Mouse (Mus musculus): ENCODE results near the gene Arhgef33. TPM values are rescaled to one million over a fixed set of nuclear protein-coding genes. Genes with fewer than 3 reads are reported as not detected.
A peak's percentile ranks its signal among the peaks of the same experiment; 100 is the strongest.
"Not testable (repeated sequence)": the region's sequence is repeated elsewhere in the genome, so short reads cannot be mapped to it uniquely, and the experiment has no call there.

The Arhgef33 gene
- 1.0 and 1.1 TPM in 2 replicates for polyA plus RNA-seq (2015; fragmentation: Nextera tagmentation; extraction: Ambion mirVana)

DNA sequence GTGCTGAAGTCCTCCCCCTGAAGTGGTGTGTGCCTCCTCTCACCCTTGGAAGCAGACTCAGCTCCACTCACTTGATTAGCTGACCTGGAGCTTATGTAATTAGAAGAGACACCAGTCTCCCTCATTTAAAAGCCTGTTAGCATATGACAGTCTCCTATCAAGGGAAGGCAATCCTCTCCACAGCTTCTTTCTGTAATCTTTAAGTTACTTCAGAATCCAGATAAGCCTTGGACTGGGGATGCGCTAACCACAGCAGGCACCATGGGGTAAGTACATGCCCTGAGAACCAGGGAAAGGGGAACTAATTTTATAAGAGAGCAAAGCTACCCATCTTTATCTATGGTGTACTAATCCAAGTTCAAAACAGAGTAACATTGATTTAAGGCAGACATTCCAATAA, at the start of gene Arhgef33:
Gene Arhgef33 (plus strand): TSS at position 157 of the 400 bp plus-strand sequence.
- Histone ChIP-seq H3K36me3 (no peaks in the 10 kb centered on the region), H3K4me2 (replicated peaks) (no peak within 1 kb of the TSS), H3K27me3 (no peaks in the 10 kb centered on the region), H3K4me3 (no peak within 1 kb of the TSS), H3K4me1 (peaks cover 6% of the 10 kb centered on the region; the same call in 1 of the 2 replicates), H3K27ac (replicated peaks) (no peak within 1 kb of the TSS), H3K9ac (replicated peaks) (no peak within 1 kb of the TSS), H3K9me3 (no peaks in the 10 kb centered on the region)
- no peak for ATAC-seq (replicated peaks)
- 91% methylated on average over 1 of the region's 1 CpGs for WGBS

DNA sequence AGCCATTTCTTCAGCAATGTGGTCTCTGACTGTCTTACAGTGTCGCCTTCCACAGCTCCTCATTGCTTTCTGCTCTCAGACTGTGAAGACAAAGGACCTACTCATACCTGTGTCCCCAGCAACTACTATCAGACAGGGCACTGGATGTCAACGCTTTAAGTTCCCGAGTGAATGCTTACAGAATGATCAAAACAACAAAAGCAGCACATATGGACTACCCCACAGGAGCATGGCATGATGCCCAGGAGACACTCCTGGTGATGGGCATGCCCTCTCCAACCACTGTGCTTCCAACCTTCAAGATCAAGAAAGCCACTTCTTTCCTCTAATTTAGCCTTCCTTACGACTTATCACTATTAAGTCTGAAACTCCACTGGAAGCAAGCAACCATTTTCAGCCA, 40.1 kb upstream of the Arhgef33 start:
- no peaks in the 10 kb centered on the region for H3K4me1 ChIP-seq
- WGBS, result 87% methylated on average over 4 of the region's 4 CpGs
- no peak overlapping the region for H3K9ac ChIP-seq (replicated peaks)
- ATAC-seq (replicated peaks), result no peak
- H3K27me3 ChIP-seq, result no peaks in the 10 kb centered on the region
- no peak overlapping the region for H3K27ac ChIP-seq (replicated peaks)
- H3K4me2 ChIP-seq (replicated peaks), result no peak overlapping the region
- no peak overlapping the region for H3K4me3 ChIP-seq
- H3K9me3 ChIP-seq, result no peaks in the 10 kb centered on the region
- H3K36me3 ChIP-seq, result peaks cover 88% of the 10 kb centered on the region

DNA sequence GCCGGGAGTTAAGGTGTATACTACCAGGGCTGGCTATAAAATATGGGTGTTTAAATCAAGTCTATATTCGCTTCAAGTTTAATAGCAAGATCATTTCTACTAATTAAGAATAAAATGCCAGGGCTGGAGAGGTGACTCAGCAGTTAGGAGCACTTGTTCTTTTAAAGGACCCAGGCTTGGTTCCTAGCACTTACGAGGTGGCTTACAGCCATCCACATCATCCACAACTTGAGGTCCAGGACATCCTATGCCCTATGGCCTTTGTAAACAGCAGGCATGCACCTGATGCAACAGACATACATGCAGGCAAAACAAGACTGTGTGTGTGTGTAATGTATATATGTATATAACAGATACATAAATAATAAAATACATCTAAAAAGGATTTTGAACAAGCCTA, 39.1 kb upstream of the Arhgef33 start:
- WGBS, result 94% methylated on average over 3 of the region's 3 CpGs
- ATAC-seq (replicated peaks), result no peak
- no peaks in the 10 kb centered on the region for H3K27me3 ChIP-seq

DNA sequence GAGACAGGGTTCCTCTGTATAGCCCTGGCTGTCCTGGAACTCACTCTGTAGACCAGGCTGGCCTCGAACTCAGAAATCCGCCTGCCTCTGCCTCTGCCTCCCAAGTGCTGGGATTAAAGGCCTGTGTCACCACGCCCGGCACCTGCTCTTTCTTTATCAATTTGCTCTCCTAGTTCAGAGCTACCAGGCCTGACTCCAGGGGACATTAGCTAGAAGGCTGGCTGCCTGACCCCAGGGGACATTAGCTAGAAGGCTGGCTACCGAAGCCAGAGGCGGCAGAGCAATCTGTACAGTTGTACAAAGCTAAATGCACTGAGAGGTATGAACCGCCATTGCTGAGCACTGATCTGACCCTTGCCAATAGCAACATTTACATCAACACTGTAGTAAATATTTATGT, 36.6 kb upstream of the Arhgef33 start:
- H3K4me3 ChIP-seq; H3K4me1 ChIP-seq; ATAC-seq (replicated peaks); H3K4me2 ChIP-seq (replicated peaks); H3K9me3 ChIP-seq; H3K27me3 ChIP-seq; H3K27ac ChIP-seq (replicated peaks); H3K9ac ChIP-seq (replicated peaks): not testable (repeated sequence)
- peaks cover 89% of the 10 kb centered on the region for H3K36me3 ChIP-seq
- WGBS, result 97% methylated on average over 7 of the region's 7 CpGs

More for the DNA sequence above, 39.1 kb upstream of the Arhgef33 start:
- no peak overlapping the region for H3K9ac ChIP-seq (replicated peaks)
- no peak overlapping the region for H3K27ac ChIP-seq (replicated peaks)
- H3K9me3 ChIP-seq, result no peaks in the 10 kb centered on the region
- no peak overlapping the region for H3K4me3 ChIP-seq
- H3K4me2 ChIP-seq (replicated peaks), result no peak overlapping the region
- H3K36me3 ChIP-seq, result peaks cover 89% of the 10 kb centered on the region
- no peaks in the 10 kb centered on the region for H3K4me1 ChIP-seq

DNA sequence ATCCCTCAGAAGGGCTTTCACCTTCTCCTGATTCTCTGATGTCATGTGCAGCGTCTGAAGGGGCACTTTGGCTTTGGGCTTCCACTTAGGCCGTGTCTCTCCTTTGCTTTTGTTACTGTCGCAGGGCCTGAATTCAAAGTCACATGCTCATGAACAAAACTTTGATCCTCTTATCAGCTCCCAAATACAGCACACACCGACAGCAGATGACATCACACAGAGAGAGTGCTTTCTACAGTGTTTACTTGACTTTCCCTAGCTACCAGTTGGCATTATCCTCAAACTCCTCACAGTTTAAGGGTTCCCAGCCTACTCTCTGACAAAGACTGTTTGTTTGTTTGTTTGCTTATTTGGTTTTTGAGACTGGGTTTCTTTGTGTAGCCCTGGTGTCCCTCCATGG, 29.0 kb upstream of the Arhgef33 start:
- no peaks in the 10 kb centered on the region for H3K4me1 ChIP-seq
- 89% methylated on average over 4 of the region's 4 CpGs for WGBS

DNA sequence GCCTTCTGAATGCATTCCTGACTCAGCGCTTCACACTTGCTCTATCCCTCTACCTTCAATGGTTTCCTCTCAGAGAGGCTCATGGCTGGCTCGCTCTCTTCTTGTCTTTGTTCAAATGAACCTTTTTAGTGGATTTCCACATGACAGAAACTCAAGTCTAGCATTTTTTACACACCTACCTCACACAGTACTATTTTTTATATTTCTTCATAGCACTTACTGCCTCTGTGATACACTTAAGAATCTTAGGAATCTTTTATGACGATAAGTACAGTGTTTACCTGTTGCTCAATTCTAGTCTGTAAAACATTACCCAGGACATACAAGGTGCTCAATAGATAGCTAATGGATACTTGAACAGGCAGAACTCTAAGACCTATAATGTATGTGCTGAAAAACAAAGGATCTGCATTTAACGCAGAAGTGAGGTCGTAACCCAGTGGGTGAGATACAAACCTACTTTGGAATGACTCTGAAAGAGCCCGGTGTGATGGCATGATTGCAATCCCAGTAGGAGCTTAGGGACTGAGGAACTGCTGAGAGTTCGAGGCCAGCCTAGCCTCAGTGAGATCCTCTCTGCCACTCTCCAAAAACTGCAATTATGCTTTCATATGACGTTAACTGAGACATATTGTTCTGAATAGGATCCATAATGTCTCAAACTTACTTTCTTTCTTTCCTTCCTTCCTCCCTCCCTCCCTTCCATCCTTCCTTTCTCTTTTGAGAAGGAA, 27.7 kb upstream of the Arhgef33 start:
- Histone ChIP-seq H3K4me1 (no peaks in the 10 kb centered on the region; the same call in 1 of the 2 replicates), H3K27ac (replicated peaks) (no peak overlapping the region), H3K27me3 (no peaks in the 10 kb centered on the region), H3K4me3 (no peak overlapping the region), H3K9ac (replicated peaks) (no peak overlapping the region), H3K9me3 (no peaks in the 10 kb centered on the region), H3K4me2 (replicated peaks) (no peak overlapping the region), H3K36me3 (peaks cover 59% of the 10 kb centered on the region)
- WGBS, result 94% methylated on average over 8 of the region's 8 CpGs
- no peak for ATAC-seq (replicated peaks)

More for the DNA sequence above, 29.0 kb upstream of the Arhgef33 start:
- no peak overlapping the region for H3K4me2 ChIP-seq (replicated peaks)
- H3K27ac ChIP-seq (replicated peaks), result no peak overlapping the region
- H3K9me3 ChIP-seq, result no peaks in the 10 kb centered on the region
- no peak for ATAC-seq (replicated peaks)
- no peak overlapping the region for H3K4me3 ChIP-seq
- no peak overlapping the region for H3K9ac ChIP-seq (replicated peaks)
- H3K36me3 ChIP-seq, result peaks cover 72% of the 10 kb centered on the region
- no peaks in the 10 kb centered on the region for H3K27me3 ChIP-seq

DNA sequence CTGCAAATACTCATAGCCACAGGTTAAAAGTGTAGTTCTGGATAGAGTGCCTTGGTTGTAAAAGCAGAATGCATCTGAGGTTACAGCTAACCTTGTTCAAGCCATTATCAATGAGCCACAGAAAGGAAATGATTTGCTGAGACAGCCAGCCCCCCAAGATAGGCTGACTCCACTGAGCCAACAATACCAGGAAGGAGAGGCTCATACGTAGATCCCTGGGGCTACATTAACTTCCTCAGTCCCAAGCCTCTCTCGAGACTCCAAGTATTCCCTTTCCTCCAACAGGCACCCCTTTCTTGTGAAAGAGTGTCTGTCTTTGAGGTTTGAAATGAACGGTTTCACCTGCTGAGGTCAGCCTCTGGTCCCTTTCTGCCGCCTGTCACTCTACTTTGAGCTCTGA, 22.8 kb upstream of the Arhgef33 start:
- peaks cover 14% of the 10 kb centered on the region for H3K4me1 ChIP-seq
- 89% methylated on average over 4 of the region's 4 CpGs for WGBS

DNA sequence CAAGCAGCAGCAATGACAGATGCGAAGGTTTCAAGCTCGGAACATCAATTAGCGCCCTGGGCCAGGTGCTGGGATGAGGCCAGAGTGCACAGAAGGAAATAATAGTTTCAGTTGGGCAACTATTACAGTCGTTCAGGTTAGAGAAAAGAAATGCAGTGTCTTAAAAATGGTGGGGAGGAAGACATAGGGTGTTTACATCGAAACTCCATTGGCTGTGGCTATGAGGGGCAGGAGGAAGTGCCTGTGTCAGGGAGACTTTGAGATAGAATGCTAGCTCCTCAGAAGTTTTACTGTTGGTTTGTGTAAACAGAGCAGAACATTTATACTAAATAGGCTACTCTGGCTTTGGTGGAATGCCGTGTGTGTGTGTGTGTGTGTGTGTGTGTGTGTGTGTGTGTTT, 19.2 kb upstream of the Arhgef33 start:
- no peak overlapping the region for H3K4me2 ChIP-seq (replicated peaks)
- H3K4me3 ChIP-seq, result no peak overlapping the region
- no peak overlapping the region for H3K9ac ChIP-seq (replicated peaks)
- ATAC-seq (replicated peaks), result no peak
- H3K4me1 ChIP-seq, result peaks cover 14% of the 10 kb centered on the region
- H3K27ac ChIP-seq (replicated peaks), result no peak overlapping the region
- WGBS, result 87% methylated on average over 6 of the region's 6 CpGs
- H3K36me3 ChIP-seq, result no peaks in the 10 kb centered on the region
- no peaks in the 10 kb centered on the region for H3K9me3 ChIP-seq
- no peaks in the 10 kb centered on the region for H3K27me3 ChIP-seq

More for the DNA sequence above, 22.8 kb upstream of the Arhgef33 start:
- Histone ChIP-seq H3K4me3 (no peak overlapping the region), H3K27me3 (no peaks in the 10 kb centered on the region), H3K9me3 (no peaks in the 10 kb centered on the region), H3K9ac (replicated peaks) (no peak overlapping the region), H3K27ac (replicated peaks) (no peak overlapping the region), H3K36me3 (peaks cover 17% of the 10 kb centered on the region), H3K4me2 (replicated peaks) (no peak overlapping the region)
- no peak for ATAC-seq (replicated peaks)

DNA sequence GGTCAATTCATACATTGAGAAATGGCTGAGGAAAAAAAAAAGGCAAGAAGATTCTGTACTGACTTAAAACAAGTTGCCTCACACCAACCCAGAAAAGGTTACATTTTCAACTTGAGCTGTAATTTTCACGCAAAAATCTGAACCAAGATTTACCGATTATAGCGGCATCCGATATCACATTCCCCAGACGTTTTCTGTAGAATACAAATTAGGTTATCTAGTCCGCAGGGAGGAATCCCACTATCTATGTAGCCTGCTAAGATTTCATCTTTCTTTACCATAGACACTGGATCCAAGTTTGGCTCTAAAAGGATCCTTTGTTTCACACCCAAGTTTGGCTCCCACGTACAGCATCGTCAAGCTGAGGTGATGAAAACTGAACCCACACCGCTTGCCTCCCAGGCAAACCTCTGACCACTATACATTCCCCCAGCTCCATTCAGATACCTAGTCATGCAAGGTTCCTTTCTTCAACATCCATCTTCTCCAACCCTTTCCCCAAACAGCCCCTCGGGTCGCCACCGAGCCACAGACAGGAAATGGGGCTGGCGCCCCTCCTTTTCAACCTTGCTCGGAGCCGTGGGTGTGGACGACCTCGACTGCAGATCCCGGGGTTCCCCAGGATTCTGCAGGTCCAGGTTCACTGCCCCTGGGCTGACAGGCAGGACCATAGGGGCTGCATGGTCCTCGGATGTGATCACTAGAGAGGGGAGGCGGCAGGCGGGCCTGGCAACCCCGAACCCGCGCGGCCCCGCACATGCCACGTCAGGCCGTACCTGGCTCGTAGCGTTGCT, 17.7 kb upstream of the Arhgef33 start:
- no peaks in the 10 kb centered on the region for H3K27me3 ChIP-seq
- H3K4me3 ChIP-seq, result peak overlapping the region; percentile 80
- H3K4me1 ChIP-seq, result peaks cover 14% of the 10 kb centered on the region
- peak overlapping the region; percentile 92 for H3K27ac ChIP-seq (replicated peaks)
- H3K9ac ChIP-seq (replicated peaks), result peak overlapping the region; percentile 83
- H3K36me3 ChIP-seq, result no peaks in the 10 kb centered on the region
- peak overlapping the region; percentile 56 for H3K4me2 ChIP-seq (replicated peaks)
- no peak for ATAC-seq (replicated peaks)
- under 1% methylated on average over 30 of the region's 30 CpGs for WGBS
- no peaks in the 10 kb centered on the region for H3K9me3 ChIP-seq

DNA sequence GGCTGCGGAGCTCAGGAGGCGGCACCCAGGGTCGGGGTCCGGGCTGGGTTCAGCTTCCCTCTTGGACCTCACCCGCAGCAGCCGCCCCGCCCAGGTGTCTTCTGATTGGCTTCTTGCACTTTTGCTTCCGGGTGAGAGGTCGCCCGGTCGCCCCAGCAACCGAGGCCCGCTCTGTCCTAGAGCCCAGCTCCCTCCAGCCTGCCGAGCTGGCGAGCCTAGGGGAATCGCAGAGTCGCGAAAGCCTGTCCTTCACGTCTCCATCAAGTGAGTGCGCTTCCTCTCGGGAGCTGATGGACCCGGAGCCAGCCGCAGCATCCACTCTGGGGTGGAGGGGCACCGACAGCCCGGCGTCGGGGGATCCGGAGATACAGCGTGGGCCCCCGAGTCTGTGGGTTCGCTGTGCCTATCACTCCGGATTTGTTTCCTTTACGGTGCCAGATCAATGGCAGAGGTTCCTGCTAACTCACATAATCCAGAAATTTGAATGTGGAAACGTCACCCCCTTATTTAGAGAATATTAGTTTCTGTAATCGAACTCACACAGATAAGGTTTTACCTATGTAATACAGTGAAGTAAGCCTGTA, 17.0 kb upstream of the Arhgef33 start, which contains the start of the genes Morn2 and Dhx57:
Gene Morn2 (plus strand): TSS at position 130 of the 584 bp plus-strand sequence.
Gene Dhx57 (minus strand): TSS at position 403 of the 584 bp plus-strand sequence.
- H3K9ac ChIP-seq (replicated peaks), result peak within 1 kb of the TSS; percentile 83
- WGBS, result under 1% methylated on average over 35 of the region's 35 CpGs
- H3K4me2 ChIP-seq (replicated peaks), result peak within 1 kb of the TSS; percentile 56
- H3K4me1 ChIP-seq, result peaks cover 14% of the 10 kb centered on the region
- peak within 1 kb of the TSS; percentile 92 for H3K27ac ChIP-seq (replicated peaks)
- peak within 1 kb of the TSS; percentile 80 for H3K4me3 ChIP-seq
- H3K36me3 ChIP-seq, result no peaks in the 10 kb centered on the region
- H3K27me3 ChIP-seq, result no peaks in the 10 kb centered on the region
- no peaks in the 10 kb centered on the region for H3K9me3 ChIP-seq
- ATAC-seq (replicated peaks), result peak; percentile 99

DNA sequence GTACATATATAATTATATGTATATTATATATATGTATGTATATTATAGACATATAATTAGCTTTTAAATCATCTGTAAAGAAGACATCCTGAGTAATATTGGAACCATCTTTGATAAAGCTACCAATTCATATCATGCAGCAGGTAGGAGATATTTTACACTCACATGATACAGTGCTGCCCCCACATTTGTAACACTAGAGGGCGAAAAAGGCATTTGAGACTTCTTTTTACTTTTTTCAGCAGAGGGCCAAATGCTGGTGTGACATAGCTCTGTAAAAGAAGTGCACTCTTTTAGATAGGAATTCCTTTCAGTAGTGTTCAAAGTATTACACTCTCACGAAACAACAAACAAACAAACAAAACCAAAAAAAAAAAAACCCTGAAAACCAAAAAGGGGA, 16.1 kb upstream of the Arhgef33 start:
- Histone ChIP-seq H3K36me3 (no peaks in the 10 kb centered on the region), H3K27me3 (no peaks in the 10 kb centered on the region), H3K9me3 (no peaks in the 10 kb centered on the region), H3K9ac (replicated peaks) (no peak overlapping the region), H3K27ac (replicated peaks) (no peak overlapping the region), H3K4me3 (no peak overlapping the region), H3K4me2 (replicated peaks) (no peak overlapping the region), H3K4me1 (peaks cover 14% of the 10 kb centered on the region)
- ATAC-seq (replicated peaks), result peak; percentile 18; the same call in 1 of the 2 replicates
- 24% methylated on average over 2 of the region's 2 CpGs for WGBS

DNA sequence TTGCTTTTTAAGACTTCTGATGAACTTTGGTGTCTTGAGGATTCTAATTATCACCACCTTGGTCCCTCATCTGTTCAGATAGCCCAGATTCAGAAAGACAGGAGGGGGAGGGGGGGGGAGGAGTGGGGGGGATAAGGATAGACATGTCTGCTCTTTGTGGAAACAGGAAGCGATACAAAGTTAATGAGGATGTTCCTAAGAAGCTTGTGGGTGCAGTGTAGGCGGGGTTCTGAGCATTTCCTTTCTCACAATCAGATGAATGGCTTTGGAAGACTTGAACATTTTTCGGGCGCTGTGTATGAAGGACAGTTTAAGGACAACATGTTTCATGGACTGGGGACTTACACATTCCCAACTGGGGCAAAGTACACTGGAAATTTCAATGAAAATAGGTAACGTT, 11.9 kb upstream of the Arhgef33 start:
- Histone ChIP-seq H3K4me3 (no peak overlapping the region), H3K4me2 (replicated peaks) (no peak overlapping the region), H3K9ac (replicated peaks) (no peak overlapping the region), H3K27ac (replicated peaks) (no peak overlapping the region), H3K4me1 (no peaks in the 10 kb centered on the region), H3K27me3 (no peaks in the 10 kb centered on the region), H3K36me3 (no peaks in the 10 kb centered on the region), H3K9me3 (no peaks in the 10 kb centered on the region)
- no peak for ATAC-seq (replicated peaks)
- WGBS, result 94% methylated on average over 5 of the region's 5 CpGs

All from forebrain, embryonic 15.5 days (tissue).